Mouse (Mus musculus): Measurements from ENCODE around the gene Serpina5.

Gene Serpina5

GRCm38 (mm10) chr12:104125021-104125560 is 24.2 kb downstream of the Serpina5 start:
- in situ Hi-C loops (cut with MboI; ENCODE audit: low sequenced_read_pairs): no loop called here

GRCm38 (mm10) chr12:104127696-104128095 is 26.8 kb downstream of the Serpina5 start, which contains the start of gene Serpina3b:
Gene Serpina3b, plus strand, starts transcription at chr12:104127996.
- in situ Hi-C loops (cut with MboI; ENCODE audit: low sequenced_read_pairs): no loop called here

GRCm38 (mm10) chr12:104131041-104131440 is 30.1 kb downstream of the Serpina5 start:
- in situ Hi-C loops (cut with MboI; ENCODE audit: low sequenced_read_pairs): no loop called here

- in situ Hi-C loops (cut with MboI; ENCODE audit: low sequenced_read_pairs): no loop called here
Observed at GRCm38 (mm10) chr12:104138216-104138615, 37.3 kb downstream of the Serpina5 start.

DNA sequence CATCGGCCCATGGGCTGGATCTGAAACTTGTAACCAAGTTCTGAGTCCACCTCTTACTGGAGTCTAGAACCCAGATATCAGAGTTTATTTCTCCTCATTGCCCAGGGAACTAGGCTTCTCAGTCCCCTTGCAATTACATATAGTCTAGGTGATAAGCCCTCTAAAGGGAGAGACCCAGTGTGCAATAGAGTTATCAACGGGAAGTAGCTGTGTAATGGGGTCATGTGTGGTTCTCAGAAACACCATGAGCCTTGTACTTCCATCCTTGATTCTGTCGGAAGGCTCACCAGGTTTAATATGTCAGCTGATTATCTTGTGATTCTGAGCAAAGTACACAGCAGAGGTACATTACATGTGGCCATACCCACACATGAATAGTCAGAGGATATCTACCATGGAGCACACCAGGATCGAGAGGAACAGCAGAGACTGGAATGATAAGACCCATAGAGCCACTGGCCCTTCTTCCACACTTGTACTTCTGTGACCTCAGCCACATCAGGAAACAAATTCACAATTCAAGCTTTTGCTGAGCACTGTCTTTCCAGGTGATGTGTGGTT is 39.7 kb downstream of the Serpina5 start:
- in situ Hi-C loops (cut with MboI; ENCODE audit: low sequenced_read_pairs): no loop called here

DNA sequence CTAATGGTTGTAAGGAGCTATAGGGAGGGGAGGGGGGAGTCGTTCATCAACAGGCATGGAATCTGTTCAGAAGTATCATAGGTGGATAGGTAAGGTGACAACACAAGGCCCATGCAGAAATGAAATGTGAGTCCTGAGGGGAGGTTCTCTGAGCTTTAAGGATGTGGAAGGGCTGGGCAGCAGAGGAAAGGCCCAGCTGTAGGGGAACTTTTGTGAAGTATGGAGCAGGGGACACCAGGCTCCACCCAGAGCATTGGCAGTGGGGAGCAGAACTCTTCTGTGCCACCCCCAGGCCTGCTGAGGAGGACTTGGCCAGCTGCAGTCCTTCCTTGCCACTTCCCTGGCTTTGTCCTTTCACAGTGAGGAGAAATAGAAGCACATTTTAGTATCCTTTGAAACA is 40.6 kb downstream of the Serpina5 start:
- in situ Hi-C loops (cut with MboI; ENCODE audit: low sequenced_read_pairs): no loop called here

GRCm38 (mm10) chr12:104142427-104142826 is 41.5 kb downstream of the Serpina5 start:
- in situ Hi-C loops (cut with MboI; ENCODE audit: low sequenced_read_pairs): no loop called here

- in situ Hi-C loops (cut with MboI; ENCODE audit: low sequenced_read_pairs): no loop called here
Observed at GRCm38 (mm10) chr12:104143286-104143685, 42.4 kb downstream of the Serpina5 start.

GRCm38 (mm10) chr12:104145571-104145970 is 44.7 kb downstream of the Serpina5 start:
- in situ Hi-C loops (cut with MboI; ENCODE audit: low sequenced_read_pairs): no loop called here

- in situ Hi-C loops (cut with MboI; ENCODE audit: low sequenced_read_pairs): no loop called here
Observed at GRCm38 (mm10) chr12:104151989-104152388, 51.1 kb downstream of the Serpina5 start.

DNA sequence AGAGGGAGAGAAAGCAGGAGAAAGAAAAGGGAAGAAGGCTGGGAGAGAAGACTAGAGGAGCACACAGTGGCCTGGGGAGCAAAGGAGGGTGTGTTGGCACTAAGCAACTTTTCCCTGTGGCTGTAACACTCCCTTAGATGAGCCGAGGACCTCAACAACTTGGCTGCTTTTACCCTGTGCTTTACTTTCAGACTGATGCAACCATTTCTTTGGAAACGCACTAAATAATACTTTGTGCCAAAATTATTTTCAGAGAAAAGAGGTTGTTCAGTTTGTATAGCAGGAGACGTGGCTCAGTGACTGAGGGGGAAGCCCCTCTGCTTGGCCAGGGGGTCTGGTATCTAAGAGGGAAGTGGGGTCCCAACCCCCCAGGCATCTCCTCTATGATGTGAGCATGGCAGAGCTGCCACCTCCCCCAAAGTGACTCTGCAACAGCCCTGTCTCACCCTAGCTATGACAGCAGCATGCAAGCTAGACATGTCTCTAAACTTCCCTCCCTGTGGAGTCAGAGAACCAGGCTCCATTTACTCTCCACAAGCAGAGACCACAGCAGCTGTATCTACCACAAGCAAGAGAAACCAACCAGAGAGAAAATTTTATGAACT is 52.2 kb downstream of the Serpina5 start:
- in situ Hi-C loops (cut with MboI; ENCODE audit: low sequenced_read_pairs): no loop called here

DNA sequence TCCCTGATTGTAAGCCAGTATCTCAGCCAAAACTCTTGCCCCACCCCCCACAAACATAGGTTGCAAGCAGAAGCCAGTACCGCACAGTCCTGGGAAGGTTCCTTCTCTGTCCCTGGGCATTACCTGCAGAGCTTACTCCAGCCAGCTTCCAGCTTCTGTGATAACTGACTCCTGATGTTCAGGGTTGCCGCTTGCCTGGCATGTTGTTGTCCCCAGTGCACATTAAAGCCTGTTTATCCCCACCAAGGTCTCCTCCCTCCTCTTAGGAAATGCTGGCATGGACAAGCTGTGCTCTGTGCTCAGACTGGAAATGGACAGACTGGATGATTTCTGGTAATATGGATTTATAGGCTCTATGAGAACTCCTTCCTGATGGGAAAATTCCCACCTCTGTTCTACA is 52.7 kb downstream of the Serpina5 start, which contains the start of gene Serpina3c:
Gene Serpina3c, minus strand, starts transcription at position 215 of the 400 bp plus-strand sequence.
- in situ Hi-C loops (cut with MboI; ENCODE audit: low sequenced_read_pairs): no loop called here

Data from CH12F3 (cell line).